Mouse (Mus musculus): ENCODE data around the gene Hist1h4k. TPM values are rescaled to one million over a fixed set of nuclear protein-coding genes. Genes with fewer than 3 reads are reported as not detected.
"Not testable (repeated sequence)": the region's sequence is repeated elsewhere in the genome, so short reads cannot be mapped to it uniquely, and the experiment has no call there.

The Hist1h4k gene
- total and polyA plus RNA-seq, 3 experiments = 19.1 to 3,283 TPM; not detected in 1

DNA sequence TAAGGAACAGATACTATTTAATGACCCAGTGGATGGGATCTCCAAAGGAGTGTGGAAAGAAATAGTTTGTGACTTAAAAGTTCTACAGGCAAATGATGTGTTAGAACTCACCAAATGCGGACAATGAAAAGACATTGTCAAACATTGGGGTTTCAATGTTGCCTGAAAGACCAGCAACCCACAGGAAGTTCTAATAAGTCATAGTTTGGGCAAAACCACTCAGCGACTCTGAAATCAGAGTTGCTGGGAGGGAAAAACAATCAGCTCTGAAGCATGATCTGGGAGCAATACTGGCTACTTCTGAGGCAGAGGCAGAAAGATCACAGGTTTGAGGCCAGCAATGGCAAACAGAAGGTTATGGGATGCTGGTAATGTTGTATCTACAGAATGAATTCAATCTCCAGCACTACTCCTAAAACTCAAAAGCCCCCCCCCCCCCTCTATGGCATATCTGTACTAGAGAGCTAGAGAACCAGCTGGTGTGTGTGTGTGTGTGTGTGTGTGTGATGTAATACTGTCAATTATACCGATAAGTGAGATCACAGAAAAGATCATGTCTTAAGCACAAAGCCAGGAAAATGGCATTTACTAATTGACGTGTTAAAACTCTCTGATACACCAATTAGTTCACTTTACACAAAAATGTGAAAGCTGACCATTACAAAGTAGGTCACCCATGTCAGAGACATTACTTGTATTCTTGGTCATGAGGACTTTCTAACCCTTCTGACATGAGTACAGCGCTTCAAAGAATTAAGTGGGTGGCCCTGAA is 732 bp downstream of the Hist1h4k start:
- Histone ChIP-seq H3K9me3 (replicated peaks; ENCODE audit: insufficient read depth, low read length) (no peaks in the 10 kb centered on the region), H3K27me3 (ENCODE audit: control insufficient read depth in 1 of 2, insufficient read depth in 2 of 2, low read length in 2 of 2) (no peaks in the 10 kb centered on the region), H3K79me2 (ENCODE audit: control insufficient read depth, insufficient read depth, low read length, poor library complexity) (no peaks in the 10 kb centered on the region; the same call in 1 of the 2 replicates), H3K4me3 (ENCODE audit: control insufficient read depth in 1 of 2, insufficient read depth in 1 of 2, low read depth in 2 of 2, low read length in 2 of 2) (peak overlapping the region; percentile 3 to 59), H3K36me3 (ENCODE audit: control insufficient read depth in 1 of 2, insufficient read depth in 2 of 2, low read length in 2 of 2) (peaks cover 0 to 29% of the 10 kb centered on the region in 2 experiments; a peak in 2 of 4 replicates), H3K9ac (ENCODE audit: control insufficient read depth, low read depth, low read length, poor library complexity, severe bottlenecking) (peak overlapping the region; percentile 77), H3K4me1 (ENCODE audit: control insufficient read depth in 1 of 2, insufficient read depth in 2 of 2, low read length in 2 of 2) (peaks cover 6 to 20% of the 10 kb centered on the region in 2 experiments; a peak in 3 of 4 replicates), H3K27ac (ENCODE audit: control insufficient read depth, low read depth, low read length) (peak overlapping the region; percentile 88)
- TF ChIP-seq TAL1 (IDR thresholded peaks at IDR 0.05; ENCODE audit: low read length) = no peak
- TF ChIP-seq MXI1 (IDR thresholded peaks at IDR 0.05; ENCODE audit: low read depth, low read length) = no peak
- no peak for TF ChIP-seq GATA1 (IDR thresholded peaks at IDR 0.05; ENCODE audit: low read depth, low read length)
- peak; percentile 52 to 88; a peak in 3 of 4 replicates for TF ChIP-seq POLR2A (IDR thresholded peaks at IDR 0.05; ENCODE audit: control insufficient read depth in 1 of 2, insufficient read depth in 1 of 2, low read depth in 1 of 2, low read length in 2 of 2, poor library complexity in 1 of 2)
- TF ChIP-seq KAT2A (conservative IDR thresholded peaks at IDR 0.05; ENCODE audit: low read depth, low read length) = no peak
- TF ChIP-seq TBP (IDR thresholded peaks at IDR 0.05; ENCODE audit: low read depth, low read length) = no peak
- TF ChIP-seq SMC3 (IDR thresholded peaks at IDR 0.05; ENCODE audit: low read depth, low read length) = no peak
- peak; percentile 84 for DNase-seq (ENCODE audit: low read depth, low spot score)

GRCm38 (mm10) chr13:21745006-21745405 is 5.3 kb downstream of the Hist1h4k start:
- Histone ChIP-seq H3K4me1 (ENCODE audit: control insufficient read depth in 1 of 2, insufficient read depth in 2 of 2, low read length in 2 of 2) (peaks cover 6 to 17% of the 10 kb centered on the region in 2 experiments; a peak in 3 of 4 replicates), H3K4me3 (ENCODE audit: control insufficient read depth in 1 of 2, insufficient read depth in 1 of 2, low read depth in 2 of 2, low read length in 2 of 2) (no peak overlapping the region), H3K9ac (ENCODE audit: control insufficient read depth, low read depth, low read length, poor library complexity, severe bottlenecking) (no peak overlapping the region), H3K79me2 (ENCODE audit: control insufficient read depth, insufficient read depth, low read length, poor library complexity) (no peaks in the 10 kb centered on the region; the same call in 1 of the 2 replicates), H3K36me3 (ENCODE audit: control insufficient read depth in 1 of 2, insufficient read depth in 2 of 2, low read length in 2 of 2) (peaks cover 0 to 26% of the 10 kb centered on the region in 2 experiments; a peak in 2 of 4 replicates), H3K9me3 (replicated peaks; ENCODE audit: insufficient read depth, low read length) (no peaks in the 10 kb centered on the region), H3K27me3 (ENCODE audit: control insufficient read depth in 1 of 2, insufficient read depth in 2 of 2, low read length in 2 of 2) (no peaks in the 10 kb centered on the region), H3K27ac (ENCODE audit: control insufficient read depth, low read depth, low read length) (no peak overlapping the region)
- TF ChIP-seq TAL1 (IDR thresholded peaks at IDR 0.05; ENCODE audit: low read length) (peak; percentile 62), ELF1 (IDR thresholded peaks at IDR 0.05; ENCODE audit: low read depth, low read length) (no peak)
- DNase-seq (ENCODE audit: low read depth, low spot score) = peak; percentile 44

DNA sequence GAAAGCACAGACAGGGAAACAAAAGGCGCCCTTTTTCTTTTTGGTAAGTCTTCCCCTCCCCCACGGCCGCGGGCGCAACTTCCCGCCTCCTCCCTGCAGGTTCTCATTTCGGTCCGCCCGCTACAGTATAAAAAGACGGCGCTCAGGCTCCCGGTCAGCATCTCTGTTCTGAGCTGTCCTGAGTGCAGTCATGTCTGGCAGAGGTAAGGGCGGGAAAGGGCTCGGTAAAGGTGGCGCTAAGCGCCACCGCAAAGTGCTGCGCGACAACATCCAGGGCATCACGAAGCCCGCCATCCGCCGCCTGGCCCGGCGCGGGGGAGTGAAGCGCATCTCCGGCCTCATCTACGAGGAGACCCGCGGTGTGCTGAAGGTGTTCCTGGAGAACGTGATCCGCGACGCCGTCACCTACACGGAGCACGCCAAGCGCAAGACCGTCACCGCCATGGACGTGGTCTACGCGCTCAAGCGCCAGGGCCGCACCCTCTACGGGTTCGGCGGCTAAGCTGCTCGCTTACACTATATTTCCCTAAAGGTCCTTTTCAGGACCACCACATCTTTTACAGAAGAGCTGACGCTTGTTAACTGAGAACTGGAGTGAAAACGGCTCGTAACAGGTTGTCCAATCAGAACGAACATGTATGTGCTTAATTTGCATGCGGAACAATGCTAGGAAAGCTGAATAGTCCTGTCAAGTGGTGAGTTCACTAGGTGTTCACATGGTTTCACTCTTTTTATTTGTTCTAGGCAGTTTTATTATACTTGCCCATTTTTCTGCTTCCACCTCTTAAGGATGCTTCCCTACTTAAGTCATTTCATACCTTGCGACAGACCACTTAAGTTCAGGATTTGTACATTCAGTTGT is 15.2 kb downstream of the Hist1h4k start, which contains the start of gene Hist1h4j:
Gene Hist1h4j, plus strand, starts transcription at position 159 of the 862 bp plus-strand sequence.
- not testable (repeated sequence) for H3K4me1 ChIP-seq (ENCODE audit: control insufficient read depth in 1 of 2, insufficient read depth in 2 of 2, low read length in 2 of 2); H3K36me3 ChIP-seq (ENCODE audit: control insufficient read depth in 1 of 2, insufficient read depth in 2 of 2, low read length in 2 of 2); H3K79me2 ChIP-seq (ENCODE audit: control insufficient read depth, insufficient read depth, low read length, poor library complexity); H3K9me3 ChIP-seq (replicated peaks; ENCODE audit: insufficient read depth, low read length); H3K27me3 ChIP-seq (ENCODE audit: control insufficient read depth in 1 of 2, insufficient read depth in 2 of 2, low read length in 2 of 2)
- Histone ChIP-seq H3K27ac (ENCODE audit: control insufficient read depth, low read depth, low read length) (peak within 1 kb of the TSS; percentile 95), H3K4me3 (ENCODE audit: control insufficient read depth in 1 of 2, insufficient read depth in 1 of 2, low read depth in 2 of 2, low read length in 2 of 2) (peak within 1 kb of the TSS; percentile 17 to 46), H3K9ac (ENCODE audit: control insufficient read depth, low read depth, low read length, poor library complexity, severe bottlenecking) (peak within 1 kb of the TSS; percentile 83)
- TF ChIP-seq POLR2A (IDR thresholded peaks at IDR 0.05; ENCODE audit: control insufficient read depth in 1 of 2, insufficient read depth in 1 of 2, low read depth in 1 of 2, low read length in 2 of 2, poor library complexity in 1 of 2) (peak; percentile 97 to 99), TBP (IDR thresholded peaks at IDR 0.05; ENCODE audit: low read depth, low read length) (peak; percentile 98), RCOR1 (IDR thresholded peaks at IDR 0.05; ENCODE audit: low read depth, low read length) (0 out of 2 replicates have a peak, but pooled peaks have one; percentile 32), HCFC1 (IDR thresholded peaks at IDR 0.05; ENCODE audit: low read depth, low read length) (peak; percentile 80), EP300 (IDR thresholded peaks at IDR 0.05; ENCODE audit: low read depth in 1 of 2, low read length in 2 of 2) (peak in 1 of 2 experiments; percentile 58; a peak in 2 of 4 replicates), JUND (IDR thresholded peaks at IDR 0.05; ENCODE audit: low read depth, low read length) (peak; percentile 71; the same call in 1 of the 2 replicates), UBTF (IDR thresholded peaks at IDR 0.05; ENCODE audit: borderline replicate concordance, insufficient read depth, low read depth, low read length) (peak; percentile 94; the same call in 1 of the 2 replicates), TCF12 (IDR thresholded peaks at IDR 0.05; ENCODE audit: low read depth, low read length) (peak; percentile 30; the same call in 1 of the 2 replicates), ZMIZ1 (IDR thresholded peaks at IDR 0.05; ENCODE audit: low read depth, low read length) (peak; percentile 99), POLR2AphosphoS5 (IDR thresholded peaks at IDR 0.05; ENCODE audit: borderline replicate concordance, low read depth, low read length) (peak; percentile 96; the same call in 1 of the 2 replicates), POLR2AphosphoS2 (IDR thresholded peaks at IDR 0.05; ENCODE audit: low read length) (peak; percentile 99), NELFE (IDR thresholded peaks at IDR 0.05; ENCODE audit: low read depth, low read length) (peak; percentile 99), E2F4 (IDR thresholded peaks at IDR 0.05; ENCODE audit: borderline replicate concordance, low read depth, low read length) (peak; percentile 94), SMC3 (IDR thresholded peaks at IDR 0.05; ENCODE audit: low read depth, low read length) (peak; percentile 47), MYC (IDR thresholded peaks at IDR 0.05; ENCODE audit: low read depth, low read length) (0 out of 2 replicates have a peak, but pooled peaks have one; percentile 6), SIN3A (IDR thresholded peaks at IDR 0.05; ENCODE audit: low read length) (peak; percentile 64)
- DNase-seq (ENCODE audit: low read depth, low spot score) = peak; percentile 94
